13 mouse cellular contexts compared by ENCODE assay signal in the genomic region with DNA sequence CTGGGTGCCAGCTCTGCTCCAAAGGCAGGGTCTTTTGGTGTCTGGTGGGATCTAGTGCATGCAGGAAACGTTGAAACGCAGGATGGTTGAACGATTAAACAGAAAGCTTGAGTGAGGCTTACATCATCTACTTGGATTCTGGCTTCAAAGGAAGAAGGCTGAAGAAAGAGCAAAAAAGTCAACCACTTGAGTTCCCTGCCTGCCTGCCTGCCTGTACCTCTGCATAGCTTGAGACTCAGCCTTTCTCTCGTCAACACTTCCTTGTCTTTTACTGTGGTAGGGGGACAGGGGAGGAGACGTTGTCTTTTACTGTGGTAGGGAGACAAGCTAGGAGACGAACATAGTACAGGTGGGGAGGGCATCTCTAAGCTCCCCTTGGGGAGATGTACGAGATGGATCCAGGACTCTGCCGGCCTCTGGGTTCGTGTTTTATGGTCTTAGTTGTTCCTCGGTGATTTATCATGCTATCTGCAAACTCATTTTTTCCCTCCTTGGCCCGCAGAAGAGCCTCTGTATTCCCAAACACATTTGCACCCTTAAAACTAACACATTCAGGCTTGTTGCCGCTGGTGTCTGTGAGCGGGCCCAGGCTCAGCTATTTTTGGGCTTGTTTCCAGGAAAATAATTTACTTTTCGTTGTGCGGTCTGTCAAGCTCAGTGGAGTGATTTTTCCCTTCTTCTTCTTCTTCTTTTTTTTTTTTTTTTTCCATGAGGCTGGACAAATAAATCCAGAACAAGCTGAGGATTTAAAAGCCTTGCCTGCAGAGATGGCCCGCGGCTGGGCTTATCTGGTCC. TPM values are rescaled to one million over a fixed set of nuclear protein-coding genes. Genes with fewer than 3 reads are reported as not detected.
DNase-seq lines count a peak whose midpoint lies in the region; ATAC-seq lines count a peak whose summit lies in the region.
"Had no signal": no experiment of that assay in that cellular context is flagged by ENCODE, and none has a peak within 500 bp of the region (broad histone marks: within the 10 kb centered on the region; RNA-seq: fewer than 3 reads in every experiment).

No protein-coding gene starts in this region.

- H3K4me3 ChIP-seq in embryonic facial prominence, embryonic 14.5 days (ENCODE audit: low read depth, low read length): no peak overlapping the region
- H3K4me3 ChIP-seq in intestine, embryonic 16.5 days (ENCODE audit: low read length): no peak overlapping the region
- no peak overlapping the region for H3K4me3 ChIP-seq in neural tube, embryonic 15.5 days (replicated peaks)
- H3K4me3 ChIP-seq: midbrain, embryonic 12.5 days had no signal

- intact Hi-C loops in gastrocnemius, postnatal 36 days (cut with DNase I): no loop called here

- WGBS in embryonic facial prominence, embryonic 14.5 days: 48% methylated on average over 17 of the region's 17 CpGs
- WGBS in intestine, embryonic 16.5 days: 41% methylated on average over 17 of the region's 17 CpGs
- 53% methylated on average over 17 of the region's 17 CpGs for WGBS in neural tube, embryonic 15.5 days

- DNase-seq in kidney, postnatal 14 days: peak; percentile 28
- DNase-seq in kidney, postnatal 25 days: no peak
- DNase-seq in embryonic facial prominence, embryonic 14.5 days (ENCODE audit: low spot score): peak; percentile 83
- no peak for DNase-seq in urinary bladder, postnatal 14 days (ENCODE audit: low spot score)
- no peak for DNase-seq in gastrocnemius, postnatal 36 days
- DNase-seq: cerebellum, adult 8-10 months; embryo, embryonic 11 days; heart, adult 11 months; thymus, postnatal 36 days had no signal

- ATAC-seq in embryonic facial prominence, embryonic 14.5 days (ENCODE audit: low read depth): peak; percentile 27; the same call in 1 of the 2 replicates
- ATAC-seq in intestine, embryonic 16.5 days: peak; percentile 66
- no peak for ATAC-seq in neural tube, embryonic 15.5 days (ENCODE audit: low FRiP score)

- H3K4me2 ChIP-seq in embryonic facial prominence, embryonic 14.5 days (ENCODE audit: low read depth, low read length): no peak overlapping the region
- no peak overlapping the region for H3K4me2 ChIP-seq in intestine, embryonic 16.5 days (ENCODE audit: low read depth, low read length)
- no peak overlapping the region for H3K4me2 ChIP-seq in neural tube, embryonic 15.5 days
- H3K4me2 ChIP-seq: midbrain, embryonic 12.5 days had no signal

- no peak overlapping the region for H3K9ac ChIP-seq in embryonic facial prominence, embryonic 14.5 days (ENCODE audit: low read depth, low read length)
- H3K9ac ChIP-seq in intestine, embryonic 16.5 days (ENCODE audit: low read depth, low read length): no peak overlapping the region
- H3K9ac ChIP-seq in neural tube, embryonic 15.5 days (replicated peaks): no peak overlapping the region
- H3K9ac ChIP-seq: midbrain, embryonic 12.5 days had no signal

- H3K27ac ChIP-seq in embryonic facial prominence, embryonic 14.5 days (replicated peaks; ENCODE audit: low read depth, low read length): peak overlapping the region; percentile 69
- H3K27ac ChIP-seq in intestine, embryonic 16.5 days (ENCODE audit: low read length): peak overlapping the region; percentile 70
- 0 out of 2 replicates have a peak overlapping the region, but pooled peaks have one; percentile 13 for H3K27ac ChIP-seq in neural tube, embryonic 15.5 days (replicated peaks)
- H3K27ac ChIP-seq: midbrain, embryonic 12.5 days had no signal

- H3K36me3 ChIP-seq in embryonic facial prominence, embryonic 14.5 days (ENCODE audit: control insufficient read depth, insufficient read depth, low read length): no peaks in the 10 kb centered on the region
- no peaks in the 10 kb centered on the region for H3K36me3 ChIP-seq in intestine, embryonic 16.5 days (ENCODE audit: control insufficient read depth, insufficient read depth, low read length)
- H3K36me3 ChIP-seq in neural tube, embryonic 15.5 days: no peaks in the 10 kb centered on the region
- H3K36me3 ChIP-seq: midbrain, embryonic 12.5 days had no signal

- H3K9me3 ChIP-seq in embryonic facial prominence, embryonic 14.5 days (ENCODE audit: control insufficient read depth, low read length): no peaks in the 10 kb centered on the region
- H3K9me3 ChIP-seq in intestine, embryonic 16.5 days (ENCODE audit: control insufficient read depth, low read length): no peaks in the 10 kb centered on the region
- no peaks in the 10 kb centered on the region for H3K9me3 ChIP-seq in neural tube, embryonic 15.5 days (replicated peaks)
- H3K9me3 ChIP-seq: midbrain, embryonic 12.5 days had no signal

- H3K4me1 ChIP-seq in embryonic facial prominence, embryonic 14.5 days (ENCODE audit: control insufficient read depth, insufficient read depth, low read length): peaks cover 10% of the 10 kb centered on the region; the same call in 1 of the 2 replicates
- H3K4me1 ChIP-seq in intestine, embryonic 16.5 days (ENCODE audit: control insufficient read depth, insufficient read depth, low read length): peaks cover 14% of the 10 kb centered on the region
- peaks cover 6% of the 10 kb centered on the region; the same call in 1 of the 2 replicates for H3K4me1 ChIP-seq in neural tube, embryonic 15.5 days
- H3K4me1 ChIP-seq: midbrain, embryonic 12.5 days had no signal

- H3K27me3 ChIP-seq in embryonic facial prominence, embryonic 14.5 days (replicated peaks; ENCODE audit: control insufficient read depth, insufficient read depth, low read length): no peaks in the 10 kb centered on the region
- H3K27me3 ChIP-seq in intestine, embryonic 16.5 days (replicated peaks; ENCODE audit: control insufficient read depth, insufficient read depth, low read length): no peaks in the 10 kb centered on the region
- H3K27me3 ChIP-seq in neural tube, embryonic 15.5 days (replicated peaks): no peaks in the 10 kb centered on the region

RNA-seq across cellular contexts. Expression of a gene that starts 39.0 kb away (rescaled TPM):
- polyA plus RNA-seq in embryonic facial prominence, embryonic 14.5 days (2014; fragmentation: Nextera tagmentation; extraction: Ambion mirVana): 1.1 and 1.4 TPM in 2 replicates
- polyA plus RNA-seq in intestine, embryonic 16.5 days (2015; fragmentation: Nextera tagmentation; extraction: Ambion mirVana): 6.1 and 6.4 TPM in 2 replicates
- 0.95 and 1.7 TPM in 2 replicates for polyA plus RNA-seq in neural tube, embryonic 15.5 days (2015; fragmentation: Nextera tagmentation; extraction: Ambion mirVana)
- total RNA-seq in gastrocnemius, postnatal 36 days (2021): under 1 TPM in 1 of 2 experiments, not detected in 1; 0.10 TPM
- total RNA-seq: CH12.LX had no signal

Comparison
In these comparisons a context has a peak if more than half of its experiments do, and no peak if none do; other contexts are left out.
1. DNase-seq: peak in kidney, postnatal 14 days (single experiment) and embryonic facial prominence, embryonic 14.5 days (single experiment); none in kidney, postnatal 25 days (0 of 2), urinary bladder, postnatal 14 days (single experiment) and gastrocnemius, postnatal 36 days (0 of 2).
2. H3K27ac ChIP-seq: peak in every context shown above with its lines; median percentile 70 in intestine, embryonic 16.5 days; 69 in embryonic facial prominence, embryonic 14.5 days; 13 in neural tube, embryonic 15.5 days.